Mouse (Mus musculus) embryonic facial prominence, embryonic 13.5 days (tissue): ENCODE data around the gene Mfsd2b. TPM values are rescaled to one million over a fixed set of nuclear protein-coding genes. Genes with fewer than 3 reads are reported as not detected.
A peak's percentile ranks its signal among the peaks of the same experiment; 100 is the strongest.
"Not testable (repeated sequence)": the region's sequence is repeated elsewhere in the genome, so short reads cannot be mapped to it uniquely, and the experiment has no call there.

Experiments
- ATAC-seq: fragments of 200-750 bp; cut with Nextera tagmentation; 2 replicates; pipeline ENCODE4 v1.8.0; 2017; ENCODE audit warnings: low read depth; ENCODE audit not compliant: insufficient number of reproducible peaks, insufficient read depth, low FRiP score, low TSS enrichment
- H3K27ac ChIP-seq: fragments of 300-500 bp; sonication (generic); 2 replicates; pipeline ENCODE4 v1.5.1; 2015; ENCODE audit warnings: moderate library complexity, mild to moderate bottlenecking, inconsistent platforms
- H3K27me3 ChIP-seq: fragments of 300-500 bp; sonication (generic); 2 replicates; pipeline ENCODE4 v1.6.1; 2015; ENCODE audit warnings: mild to moderate bottlenecking, inconsistent platforms
- H3K36me3 ChIP-seq: fragments of 300-500 bp; sonication (generic); 2 replicates; pipeline ENCODE4 v1.6.1; 2015; ENCODE audit warnings: mild to moderate bottlenecking, inconsistent platforms
- H3K4me1 ChIP-seq: fragments of 300-500 bp; sonication (generic); 2 replicates; pipeline ENCODE4 v1.6.1; 2015; ENCODE audit warnings: inconsistent platforms
- H3K4me2 ChIP-seq: fragments of 300-500 bp; sonication (generic); 2 replicates; pipeline ENCODE4 v1.6.1; 2015; ENCODE audit warnings: moderate library complexity, mild to moderate bottlenecking, inconsistent platforms
- H3K4me3 ChIP-seq: fragments of 300-500 bp; sonication (generic); 2 replicates; pipeline ENCODE4 v1.5.1; 2015; ENCODE audit warnings: mild to moderate bottlenecking, inconsistent platforms
- H3K9ac ChIP-seq: fragments of 300-500 bp; sonication (generic); 2 replicates; pipeline ENCODE4 v1.6.1; 2015; ENCODE audit warnings: mild to moderate bottlenecking, inconsistent platforms
- H3K9me3 ChIP-seq: fragments of 300-500 bp; sonication (generic); 2 replicates; pipeline ENCODE4 v1.6.1; 2016; ENCODE audit warnings: inconsistent platforms
- WGBS: fragments of 180-500 bp; shearing (Covaris S2); methylation state at CpG from one replicate; pipeline ENCODE4 v1.1.7; 2015; ENCODE audit warnings: mixed read lengths; 5-methylcytosine and 5-hydroxymethylcytosine counted together
- polyA plus RNA-seq: library from polyadenylated mRNA; unstranded; fragments of >200 nt; fragmentation: Nextera tagmentation; extraction: Ambion mirVana; gene quantifications from 2 replicates; pipeline ENCODE4 v1.2.1, GENCODE M21; 2015

The Mfsd2b gene
- 1.8 and 2.7 TPM in 2 replicates for polyA plus RNA-seq

GRCm38 (mm10) chr12:4874161-4874927 lies at the start of gene Mfsd2b:
Gene Mfsd2b, minus strand, starts transcription at chr12:4874359.
- Histone ChIP-seq H3K4me3 (peak within 1 kb of the TSS; percentile 42), H3K4me2 (peak within 1 kb of the TSS; percentile 88), H3K9ac (peak within 1 kb of the TSS; percentile 69), H3K36me3 (peaks cover 6% of the 10 kb centered on the region), H3K9me3 (no peaks in the 10 kb centered on the region), H3K27ac (no peak within 1 kb of the TSS; the same call in 1 of the 2 replicates), H3K4me1 (peaks cover 11% of the 10 kb centered on the region), H3K27me3 (0 out of 2 replicates have a peak, but pooled peaks cover 6% of the 10 kb centered on the region)
- 5% methylated on average over 24 of the region's 24 CpGs for WGBS
- ATAC-seq, result peak; percentile 76

GRCm38 (mm10) chr12:4917805-4918591 lies 43.8 kb upstream of the Mfsd2b start:
- Histone ChIP-seq H3K27ac (peak overlapping the region; percentile 99), H3K27me3 (no peaks in the 10 kb centered on the region), H3K9ac (peak overlapping the region; percentile 99), H3K36me3 (no peaks in the 10 kb centered on the region), H3K9me3 (no peaks in the 10 kb centered on the region), H3K4me2 (peak overlapping the region; percentile 68), H3K4me3 (peak overlapping the region; percentile 99), H3K4me1 (peaks cover 9% of the 10 kb centered on the region)
- WGBS, result under 1% methylated on average over 48 of the region's 48 CpGs
- ATAC-seq, result peak; percentile 54

- ATAC-seq, result peak; percentile 95
- H3K9me3 ChIP-seq, result no peaks in the 10 kb centered on the region
- H3K9ac ChIP-seq, result peak within 1 kb of the TSS; percentile 99
- under 1% methylated on average over 89 of the region's 89 CpGs for WGBS
- H3K36me3 ChIP-seq, result no peaks in the 10 kb centered on the region
- peak within 1 kb of the TSS; percentile 99 for H3K4me3 ChIP-seq
- H3K4me1 ChIP-seq, result peaks cover 9% of the 10 kb centered on the region
- H3K27me3 ChIP-seq, result no peaks in the 10 kb centered on the region
- peak within 1 kb of the TSS; percentile 99 for H3K27ac ChIP-seq
- peak within 1 kb of the TSS; percentile 68 for H3K4me2 ChIP-seq
Observed at GRCm38 (mm10) chr12:4916994-4917804, 43.0 kb upstream of the Mfsd2b start, which contains the start of gene Atad2b. Gene Atad2b, plus strand, starts transcription at chr12:4917353.

GRCm38 (mm10) chr12:4914944-4915343 lies 40.8 kb upstream of the Mfsd2b start:
- 85% methylated on average over 3 of the region's 3 CpGs for WGBS
- Histone ChIP-seq H3K4me3 (no peak overlapping the region), H3K4me2 (no peak overlapping the region), H3K9me3 (no peaks in the 10 kb centered on the region), H3K9ac (no peak overlapping the region), H3K36me3 (no peaks in the 10 kb centered on the region), H3K4me1 (peaks cover 8% of the 10 kb centered on the region), H3K27me3 (no peaks in the 10 kb centered on the region), H3K27ac (no peak overlapping the region)
- ATAC-seq, result no peak

GRCm38 (mm10) chr12:4914441-4914840 lies 40.3 kb upstream of the Mfsd2b start:
- no peaks in the 10 kb centered on the region for H3K36me3 ChIP-seq
- no peaks in the 10 kb centered on the region for H3K9me3 ChIP-seq
- H3K4me2 ChIP-seq, result no peak overlapping the region
- 49% methylated on average over 3 of the region's 3 CpGs for WGBS
- no peak overlapping the region for H3K4me3 ChIP-seq
- no peak overlapping the region for H3K27ac ChIP-seq
- no peak for ATAC-seq
- no peak overlapping the region for H3K9ac ChIP-seq
- H3K27me3 ChIP-seq, result no peaks in the 10 kb centered on the region
- H3K4me1 ChIP-seq, result peaks cover 4% of the 10 kb centered on the region

GRCm38 (mm10) chr12:4911716-4912115 lies 37.6 kb upstream of the Mfsd2b start:
- Histone ChIP-seq H3K4me1 (no peaks in the 10 kb centered on the region), H3K27ac (no peak overlapping the region), H3K27me3 (no peaks in the 10 kb centered on the region), H3K9me3 (no peaks in the 10 kb centered on the region), H3K9ac (no peak overlapping the region), H3K4me3 (no peak overlapping the region), H3K36me3 (no peaks in the 10 kb centered on the region), H3K4me2 (no peak overlapping the region)
- ATAC-seq, result no peak
- WGBS, result 77% methylated on average over 4 of the region's 4 CpGs

GRCm38 (mm10) chr12:4910496-4910895 lies 36.3 kb upstream of the Mfsd2b start:
- H3K27me3 ChIP-seq, H3K27ac ChIP-seq, H3K4me2 ChIP-seq, H3K4me1 ChIP-seq, H3K9ac ChIP-seq, H3K9me3 ChIP-seq, ATAC-seq, H3K4me3 ChIP-seq, H3K36me3 ChIP-seq: not testable (repeated sequence)
- 92% methylated on average over 1 of the region's 1 CpGs for WGBS

GRCm38 (mm10) chr12:4908391-4908790 lies 34.2 kb upstream of the Mfsd2b start:
- no peak for ATAC-seq
- Histone ChIP-seq H3K27ac (no peak overlapping the region), H3K9me3 (no peaks in the 10 kb centered on the region), H3K4me1 (no peaks in the 10 kb centered on the region), H3K27me3 (no peaks in the 10 kb centered on the region), H3K36me3 (no peaks in the 10 kb centered on the region), H3K4me3 (no peak overlapping the region), H3K4me2 (no peak overlapping the region), H3K9ac (no peak overlapping the region)
- WGBS, result 88% methylated on average over 7 of the region's 7 CpGs

- Histone ChIP-seq H3K4me3 (peak within 1 kb of the TSS; percentile 77), H3K9ac (peak within 1 kb of the TSS; percentile 87), H3K9me3 (no peaks in the 10 kb centered on the region), H3K27me3 (no peaks in the 10 kb centered on the region), H3K4me1 (no peaks in the 10 kb centered on the region), H3K27ac (peak within 1 kb of the TSS; percentile 68), H3K36me3 (no peaks in the 10 kb centered on the region), H3K4me2 (peak within 1 kb of the TSS; percentile 78)
- 1% methylated on average over 123 of the region's 125 CpGs for WGBS
- ATAC-seq, result peak; percentile 89
Observed at GRCm38 (mm10) chr12:4906951-4907906, 33.1 kb upstream of the Mfsd2b start, which contains the start of gene Ubxn2a. Gene Ubxn2a, minus strand, starts transcription at chr12:4907705.

GRCm38 (mm10) chr12:4906476-4906875 lies 32.3 kb upstream of the Mfsd2b start:
- no peaks in the 10 kb centered on the region for H3K4me1 ChIP-seq
- peak overlapping the region; percentile 78 for H3K4me2 ChIP-seq
- H3K9ac ChIP-seq, result peak overlapping the region; percentile 87
- H3K4me3 ChIP-seq, result peak overlapping the region; percentile 77
- no peaks in the 10 kb centered on the region for H3K27me3 ChIP-seq
- no peak for ATAC-seq
- 58% methylated on average over 7 of the region's 7 CpGs for WGBS
- peaks cover 4% of the 10 kb centered on the region; the same call in 1 of the 2 replicates for H3K36me3 ChIP-seq
- H3K9me3 ChIP-seq, result no peaks in the 10 kb centered on the region
- no peak overlapping the region; the same call in 1 of the 2 replicates for H3K27ac ChIP-seq
